Mouse (Mus musculus) layer of hippocampus, adult 9-10 months (tissue): ENCODE measurements around the gene Gramd4.
"Not testable (repeated sequence)": the region's sequence is repeated elsewhere in the genome, so short reads cannot be mapped to it uniquely, and the experiment has no call there.

Source experiments
- DNase-seq: peaks from one replicate; pipeline ENCODE4 v3.0.0; 2022; ENCODE audit warnings: low spot score

Gene Gramd4

DNA sequence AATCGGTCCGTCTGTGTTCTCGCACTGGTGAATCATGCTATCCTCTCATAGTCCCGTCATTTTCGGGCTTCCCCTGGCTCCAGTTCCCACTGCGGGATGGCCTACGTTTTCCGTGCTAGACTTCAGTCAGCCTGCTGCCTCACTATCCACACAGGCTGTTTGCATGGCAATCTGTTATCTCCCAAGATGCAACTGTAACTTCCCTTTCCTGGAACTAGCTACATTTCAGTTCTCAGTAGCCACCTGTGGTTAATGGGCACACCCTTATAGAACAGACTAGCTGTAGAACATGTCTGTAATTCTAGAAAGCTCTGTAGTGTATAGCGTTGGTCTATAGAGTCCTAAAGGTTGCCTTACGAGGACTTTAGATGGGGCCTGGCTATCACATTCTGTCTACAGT, 6.3 kb upstream of the Gramd4 start:
- DNase-seq, result no peak

DNA sequence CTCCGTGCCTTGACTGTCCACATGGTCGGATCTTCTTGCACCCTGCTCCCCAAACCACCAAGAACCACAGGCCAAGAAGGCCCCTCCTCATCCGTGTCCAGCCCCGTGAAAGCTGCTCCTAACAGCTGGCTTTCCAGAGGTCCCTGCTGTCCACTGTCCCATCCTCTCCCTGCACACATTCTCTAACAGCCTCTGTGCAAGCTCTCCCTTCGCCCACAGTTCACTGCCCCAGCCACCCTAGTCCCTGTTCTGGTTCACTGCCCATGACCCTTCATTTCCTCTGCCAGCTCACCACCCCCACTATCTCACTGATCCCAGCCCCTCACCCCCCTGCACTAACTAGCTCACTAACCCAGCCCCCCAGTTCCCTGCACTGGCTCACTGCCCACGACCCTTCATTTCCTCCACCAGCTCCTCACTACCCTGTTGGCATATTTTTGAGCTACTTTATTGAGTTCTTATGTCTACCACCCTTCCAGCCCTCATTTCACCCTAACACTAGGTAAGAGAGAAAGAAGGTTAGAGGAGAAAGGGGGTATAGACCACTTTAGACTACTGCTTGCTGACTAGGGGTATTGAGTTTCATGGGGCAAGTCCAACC, 5.5 kb upstream of the Gramd4 start:
- DNase-seq, result no peak

DNA sequence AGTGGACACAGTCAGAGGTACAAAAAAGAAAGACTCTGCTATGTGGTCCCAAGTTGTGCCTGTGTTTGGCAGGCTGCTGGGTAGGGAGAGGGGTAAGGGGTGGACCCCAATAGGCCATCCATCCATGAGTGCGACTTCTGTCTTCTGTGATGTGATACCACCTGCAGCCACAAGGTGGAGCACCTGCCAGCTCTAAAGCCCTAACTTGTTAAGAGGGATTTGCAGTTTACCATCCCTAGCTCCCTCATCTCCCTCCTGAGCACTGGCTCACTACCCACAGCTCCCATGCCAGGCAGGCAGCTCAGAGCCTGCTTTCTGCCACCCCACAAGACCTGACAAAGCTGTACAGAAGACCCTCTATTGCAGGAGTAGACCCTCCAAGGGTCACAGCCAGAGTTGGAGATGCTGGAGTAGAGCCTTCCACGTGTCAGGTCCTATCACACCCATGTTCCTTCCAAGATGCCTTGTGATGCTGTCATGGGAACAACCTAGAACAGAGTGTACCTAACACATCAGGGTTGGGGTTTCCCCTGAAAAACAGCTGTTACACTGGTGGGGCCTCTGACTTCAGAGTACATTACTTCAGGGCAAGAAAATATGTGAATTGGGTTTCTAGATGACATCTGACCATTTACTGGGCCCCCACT, 3.5 kb upstream of the Gramd4 start:
- DNase-seq, result peak; percentile 80

DNA sequence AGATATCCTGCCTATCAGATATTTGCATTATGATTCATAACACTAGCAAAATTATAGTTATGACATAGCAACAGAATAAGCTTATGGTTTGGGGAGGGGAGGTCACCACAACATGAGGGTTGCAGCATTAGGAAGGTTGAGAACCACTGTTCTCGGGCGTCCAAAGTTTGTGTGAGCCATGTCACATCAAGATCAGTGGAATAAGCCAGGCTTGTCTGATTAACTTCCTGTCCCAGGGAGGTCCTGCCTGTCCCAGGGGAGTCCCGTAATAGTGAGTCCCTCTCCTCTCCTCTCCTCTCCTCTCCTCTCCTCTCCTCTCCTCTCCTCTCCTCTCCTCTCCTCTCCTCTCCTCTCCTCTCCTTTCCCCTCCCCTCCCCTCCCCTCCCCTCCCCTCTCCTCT, 2.6 kb upstream of the Gramd4 start:
- DNase-seq, result not testable (repeated sequence)

- no peak for DNase-seq
Measured at GRCm38 (mm10) chr15:86056221-86056760, 1.2 kb upstream of the Gramd4 start.

DNA sequence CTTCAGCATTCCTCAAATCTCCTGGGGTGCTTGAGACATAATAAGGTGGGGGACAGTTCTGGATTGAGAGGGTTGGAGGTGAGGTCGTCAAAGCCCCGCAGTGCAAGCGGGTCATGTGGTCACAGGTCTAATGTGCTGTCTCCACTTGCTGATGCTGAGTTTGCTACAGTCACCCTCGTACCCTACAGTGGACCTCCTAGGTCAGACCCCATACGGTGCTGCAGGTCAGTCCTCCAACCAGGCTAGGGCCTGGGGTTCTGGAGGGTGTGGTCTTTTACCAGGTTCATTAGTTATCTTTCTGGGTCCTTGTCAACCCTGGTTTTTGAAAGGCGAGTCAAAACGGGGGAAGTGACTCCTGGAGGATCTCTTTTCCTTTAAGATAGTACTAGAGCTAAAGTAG, 413 bp downstream of the Gramd4 start:
- no peak for DNase-seq

GRCm38 (mm10) chr15:86058394-86058915, 960 bp downstream of the Gramd4 start:
- DNase-seq, result peak; percentile 62

GRCm38 (mm10) chr15:86058931-86059834, 1.7 kb downstream of the Gramd4 start:
- no peak for DNase-seq

DNA sequence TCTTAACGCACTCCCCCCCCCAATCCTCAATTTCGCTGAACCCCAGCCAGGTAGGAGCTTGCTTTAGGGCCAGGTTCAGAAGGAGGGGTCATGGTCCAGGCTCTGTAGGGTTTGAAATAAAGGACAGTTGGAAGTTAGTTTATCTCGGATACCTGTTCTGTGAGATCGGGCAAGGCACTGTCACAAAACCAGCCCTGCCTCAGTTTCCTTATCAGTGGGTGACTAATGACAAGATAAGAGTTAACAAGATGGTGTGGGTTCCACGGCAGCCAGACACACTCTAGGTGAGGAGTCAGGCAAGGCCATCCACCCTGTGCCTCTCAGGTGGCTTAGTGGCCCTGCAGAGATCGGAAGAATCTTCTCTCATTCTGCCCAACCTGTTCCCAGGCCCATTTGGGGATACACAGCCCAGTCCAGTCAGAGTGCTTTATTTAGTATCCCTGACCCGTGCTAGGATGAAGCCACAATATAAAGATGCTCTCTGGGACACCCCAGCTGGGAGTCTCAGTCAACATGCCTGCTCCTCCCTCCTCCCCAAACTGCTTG, 2.4 kb downstream of the Gramd4 start:
- DNase-seq, result no peak

- no peak for DNase-seq
Measured at GRCm38 (mm10) chr15:86060581-86060980, 3.1 kb downstream of the Gramd4 start.

DNA sequence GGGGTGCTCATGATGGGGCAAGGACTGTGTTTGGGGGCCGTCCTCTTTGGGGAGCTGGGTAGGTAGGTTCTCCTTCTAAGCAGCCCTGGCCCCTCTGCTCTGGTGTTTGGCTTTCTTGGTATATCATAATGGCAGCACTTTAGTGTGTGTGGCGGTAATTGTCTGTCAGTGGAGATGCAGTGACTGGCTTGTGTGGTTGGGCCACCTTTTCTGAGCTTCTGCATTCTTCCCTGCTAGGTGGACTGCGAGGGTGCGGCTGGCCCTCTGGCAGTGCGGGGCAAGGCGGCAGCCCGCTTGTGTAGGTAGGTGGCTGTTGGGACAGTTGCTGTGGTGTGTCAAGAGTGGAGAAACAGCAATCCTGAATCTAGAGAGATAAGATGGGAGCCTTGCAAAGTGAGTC, 3.7 kb downstream of the Gramd4 start:
- DNase-seq, result no peak

DNA sequence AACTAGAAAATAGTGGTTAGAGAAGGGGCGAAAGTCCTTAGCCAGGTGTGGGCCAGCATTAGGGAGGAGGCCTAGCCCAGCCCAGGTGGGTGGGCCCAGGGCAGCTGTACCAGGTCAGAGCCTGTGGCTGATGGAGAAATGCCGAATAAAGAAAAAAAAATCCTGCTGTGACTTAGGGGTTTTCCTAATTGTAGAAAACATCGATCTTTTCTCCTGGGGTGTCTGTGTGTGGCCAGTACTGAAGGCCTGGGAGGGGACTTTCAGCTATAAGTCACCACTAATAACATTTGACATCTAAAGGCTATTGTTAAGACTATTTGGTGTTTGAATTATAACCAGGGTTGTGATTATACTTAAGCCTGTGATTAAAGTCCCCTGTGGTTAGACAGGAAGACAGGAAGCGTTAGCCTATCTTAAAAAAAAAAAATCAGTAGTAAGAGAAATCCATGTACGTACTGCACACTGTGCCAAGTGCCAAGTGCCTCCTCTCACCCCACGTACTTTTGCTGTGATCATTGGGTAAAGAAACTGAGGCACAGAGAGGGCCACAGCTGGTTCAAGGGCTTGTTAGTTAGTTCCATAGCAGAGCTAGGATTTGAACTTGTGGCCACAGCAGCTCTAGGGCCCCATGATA, 4.5 kb downstream of the Gramd4 start:
- DNase-seq, result no peak

DNA sequence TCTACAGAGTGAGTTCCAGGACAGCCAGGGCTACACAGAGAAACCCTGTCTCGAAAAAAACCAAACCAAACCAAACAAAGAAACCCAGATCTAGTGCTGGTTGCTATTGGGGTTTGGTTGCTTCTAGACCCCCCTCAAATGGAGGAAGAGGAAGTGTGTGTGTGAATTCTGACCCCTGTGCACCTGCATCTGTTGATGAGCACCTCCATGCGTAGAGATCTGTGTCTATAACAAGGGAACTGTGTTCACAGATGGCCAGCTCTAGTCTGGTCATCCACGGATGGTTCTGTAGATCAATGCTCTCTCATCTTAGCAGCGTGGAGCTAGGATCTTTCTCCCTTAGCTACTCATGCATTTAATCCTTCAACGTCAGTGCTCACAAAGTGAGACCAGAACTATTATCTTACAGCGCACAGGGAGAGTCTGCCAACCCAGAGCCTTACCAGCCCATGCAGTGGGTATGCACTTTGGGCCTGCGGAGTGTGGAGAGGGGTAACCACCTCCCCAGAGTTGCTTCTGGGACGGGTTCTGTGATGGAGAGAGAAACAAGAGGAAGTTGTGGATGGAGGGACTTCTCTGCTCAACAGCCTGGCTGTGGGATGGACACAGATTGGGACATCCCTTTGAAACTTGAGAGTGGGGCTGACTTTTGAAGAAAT, 6.8 kb downstream of the Gramd4 start:
- no peak for DNase-seq

DNA sequence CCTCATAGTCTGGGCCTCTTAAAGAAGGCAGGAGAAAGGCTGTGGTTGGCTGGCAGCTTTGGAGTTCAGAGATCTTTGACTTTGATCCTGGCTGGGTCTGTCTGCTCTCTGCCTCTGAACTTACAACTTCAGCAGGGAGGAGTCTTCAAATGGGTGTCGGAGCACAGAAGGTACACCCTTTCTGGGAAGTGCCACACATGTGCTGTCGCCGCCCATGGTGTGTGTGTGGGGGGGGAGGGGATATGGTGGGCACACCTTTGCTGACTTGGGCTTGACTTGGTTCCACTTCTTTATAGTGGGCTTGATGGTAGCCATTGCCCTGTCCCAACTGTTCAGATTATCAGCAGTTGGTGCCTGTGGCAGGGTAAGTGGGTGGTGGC, 7.3 kb downstream of the Gramd4 start:
- DNase-seq, result no peak

GRCm38 (mm10) chr15:86065367-86065766, 7.9 kb downstream of the Gramd4 start:
- DNase-seq, result no peak

- DNase-seq, result no peak
Measured at GRCm38 (mm10) chr15:86066836-86067580, 9.5 kb downstream of the Gramd4 start.

DNA sequence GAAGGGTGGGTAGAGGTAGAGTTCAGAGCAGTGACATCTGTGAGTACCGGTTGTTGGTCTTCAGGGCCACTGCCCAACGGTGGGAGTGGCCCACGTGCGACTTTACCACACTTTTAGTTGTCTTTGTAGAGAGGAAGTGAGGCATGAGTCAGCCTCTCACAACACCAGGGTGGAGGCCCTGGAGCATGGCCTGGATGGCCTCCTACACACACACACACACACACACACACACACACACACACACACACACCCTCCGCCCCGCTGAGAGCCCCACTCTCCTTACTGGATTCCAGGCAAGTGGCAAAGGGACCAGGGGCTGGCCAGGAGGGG, 10.1 kb downstream of the Gramd4 start:
- DNase-seq, result no peak

DNA sequence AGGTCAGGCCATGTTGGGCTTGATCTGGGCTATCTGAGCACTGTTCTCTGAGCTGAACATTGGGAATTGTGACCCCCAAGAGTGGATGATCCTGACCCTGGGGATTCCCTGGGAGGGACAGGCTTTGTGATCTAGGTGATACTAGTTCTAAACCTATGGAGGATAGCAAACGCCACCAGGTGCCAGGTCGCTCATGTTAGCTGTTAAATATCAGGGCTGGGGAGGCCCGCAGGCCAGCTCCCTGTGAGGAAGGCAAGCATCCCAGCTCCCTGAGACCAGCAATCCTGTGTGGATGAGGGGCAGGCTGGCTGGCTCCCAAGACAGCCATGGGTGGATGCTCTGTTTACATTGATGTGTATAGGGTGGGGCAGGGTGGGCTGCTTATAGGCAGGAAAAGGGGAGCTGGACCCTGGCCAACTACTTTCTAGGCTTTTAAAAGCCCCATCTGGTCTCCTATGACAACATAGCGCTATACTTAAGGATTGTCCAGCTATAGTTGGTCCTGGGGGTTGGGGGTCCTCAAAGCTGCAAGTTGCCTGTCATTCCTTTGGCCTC, 10.5 kb downstream of the Gramd4 start:
- no peak for DNase-seq

- DNase-seq, result no peak
Measured at GRCm38 (mm10) chr15:86069011-86069791, 11.7 kb downstream of the Gramd4 start.

DNA sequence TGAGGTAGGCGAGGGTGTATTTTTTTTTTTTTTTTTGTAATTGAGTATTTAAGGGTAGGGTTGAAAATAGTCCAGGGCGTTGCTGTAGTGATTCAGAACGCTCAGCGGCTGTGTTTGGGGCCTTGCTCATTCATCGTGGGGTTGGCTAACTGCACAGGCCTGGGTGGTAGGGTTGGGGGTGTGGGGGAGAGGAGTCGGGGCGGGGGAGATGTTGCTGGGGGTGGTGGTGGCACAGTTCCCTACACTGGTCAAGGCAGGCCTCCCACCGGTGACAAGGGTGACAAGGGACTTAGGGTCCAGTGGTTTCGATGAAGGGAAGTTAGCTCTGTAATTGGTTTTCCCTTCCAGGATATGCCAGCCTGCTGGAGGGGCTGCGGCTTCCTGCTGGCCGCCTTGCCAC, 12.9 kb downstream of the Gramd4 start:
- DNase-seq, result no peak
